Mouse (Mus musculus) Patski (cell line): ENCODE measurements around the gene Tle6. TPM values are rescaled to one million over a fixed set of nuclear protein-coding genes. Genes with fewer than 3 reads are reported as not detected.
A peak's percentile ranks its signal among the peaks of the same experiment; 100 is the strongest.

Experiments used
- ATAC-seq: fragments of 100-300 bp; one replicate; pipeline ENCODE4 v1.8.0; 2021
- CTCF ChIA-PET: fragments of 350-600 bp; sonication (Branson Sonifier 250); formaldehyde crosslinking; loops from one replicate; lab custom pipeline; 2022; ENCODE audit warnings: inconsistent platforms; lab: Charles Lee
- POLR2A ChIA-PET: fragments of 350-600 bp; sonication (Branson Sonifier 250); formaldehyde crosslinking; loops from one replicate; lab custom pipeline; 2022; ENCODE audit warnings: antibody characterized with exemption, inconsistent platforms; lab: Charles Lee
- DNase-seq: peaks from one replicate; pipeline ENCODE4 v3.0.0-alpha.2; 2011; ENCODE audit warnings: low read depth, low spot score
- H3K27me3 ChIP-seq: fragments of 371-371 bp; one replicate; pipeline ENCODE4 v1.5.1; 2021
- CTCF ChIP-seq: fragments of 100-300 bp; IDR thresholded peaks from one replicate; pipeline ENCODE4 v1.5.1; 2021
- in situ Hi-C: fragments of 300-500 bp; cut with MboI; formaldehyde crosslinking; loops from 3 replicates; pipeline ENCODE4 v1.11.1; 2018; ENCODE audit warnings: low pct_unique_long_range_greater_than_20kb, mixed read lengths
- polyA plus RNA-seq: library from polyadenylated mRNA; unstranded; gene quantifications from one replicate; pipeline ENCODE4 v1.2.3, GENCODE M21; 2021

Gene Tle6
- polyA plus RNA-seq, 1 experiment from 2014 or later, result 7.5 TPM

DNA sequence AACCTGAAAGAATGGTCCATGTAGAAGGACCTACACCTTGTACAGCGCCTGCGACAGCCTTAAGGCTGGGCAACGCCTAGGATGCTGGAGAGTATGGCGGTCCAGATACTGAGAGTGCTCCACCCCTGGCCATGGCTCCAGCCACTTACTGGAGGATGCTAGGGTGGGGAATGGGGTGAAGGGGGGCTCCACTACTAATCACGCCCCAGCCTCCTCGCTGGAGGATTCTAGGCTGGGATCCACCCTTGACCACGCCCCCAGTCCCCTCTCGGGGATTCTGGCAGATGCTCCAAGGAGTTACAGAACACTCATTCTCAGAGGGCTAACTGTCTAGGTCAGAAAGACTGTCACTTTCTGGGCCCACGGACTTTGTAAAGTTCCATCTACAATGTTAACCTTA, 27.9 kb downstream of the Tle6 start:
- DNase-seq, result no peak
- TF ChIP-seq CTCF, result no peak
- POLR2A ChIA-PET, result interaction anchor here (1.7 to 3.3 kb wide), 2 partner anchors 9 to 12 kb away, joined by 4 to 24 read pairs; partner anchors contain the start of gene Aes
- no peaks in the 10 kb centered on the region for H3K27me3 ChIP-seq
- no peak for ATAC-seq
- in situ Hi-C loops, result no loop called here
- CTCF ChIA-PET, result interaction anchor here (0.7 to 2.8 kb wide), 4 partner anchors 9 to 54 kb away, joined by 3 to 16 read pairs (median 4); partner anchors contain the start of gene BC025920

DNA sequence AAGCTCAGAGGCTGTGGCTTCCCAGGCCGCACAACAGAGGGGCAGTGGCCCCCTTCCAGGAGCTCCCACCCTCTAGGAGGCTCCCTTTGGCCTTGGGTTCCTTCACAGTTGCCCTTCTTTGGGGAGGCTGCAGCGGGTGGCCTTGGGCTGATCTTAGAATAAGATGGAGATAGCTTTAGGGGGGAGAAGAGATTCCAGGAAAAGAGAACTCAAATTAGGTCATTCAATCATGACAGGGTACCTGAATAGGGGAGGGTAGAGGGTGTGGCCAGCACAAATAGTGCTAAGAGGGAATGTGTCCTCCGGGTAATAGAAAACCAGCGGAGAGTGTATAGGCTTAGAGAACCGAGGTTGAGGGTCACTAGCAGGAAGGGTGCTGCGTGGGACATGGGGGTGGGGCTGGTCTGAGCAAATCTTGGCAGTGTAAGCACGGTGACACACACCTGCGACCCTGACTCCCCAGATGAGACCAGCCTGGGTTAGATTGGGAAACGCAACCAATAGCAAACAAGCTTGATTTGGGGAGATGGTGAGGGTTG, 28.7 kb downstream of the Tle6 start:
- no peak for DNase-seq
- no peak for ATAC-seq

DNA sequence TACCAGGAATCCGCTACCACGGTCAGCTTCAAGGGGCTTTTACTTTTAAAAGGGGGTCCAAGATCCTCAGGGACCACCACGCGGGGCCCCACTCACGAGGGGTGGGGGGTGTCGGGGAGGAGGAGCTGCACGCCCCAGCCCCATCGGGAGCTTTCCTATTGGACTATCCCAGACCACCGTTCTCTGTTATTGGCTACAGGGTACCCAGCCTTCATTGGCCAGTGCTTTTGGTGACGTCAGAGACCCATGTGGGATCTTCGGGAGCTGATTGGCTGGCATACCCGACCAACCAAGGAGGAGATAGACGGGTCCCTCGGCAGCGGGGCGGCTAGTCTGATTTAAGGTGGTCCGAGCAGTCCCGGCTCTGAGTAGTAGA, 29.4 kb downstream of the Tle6 start:
- in situ Hi-C loops, result no loop called here
- TF ChIP-seq CTCF, result no peak

More for the DNA sequence above, 28.7 kb downstream of the Tle6 start:
- no peak for TF ChIP-seq CTCF
- H3K27me3 ChIP-seq, result no peaks in the 10 kb centered on the region
- in situ Hi-C loops, result no loop called here
- ChIA-PET CTCF (interaction anchor here (0.9 to 3.6 kb wide), 4 partner anchors 10 to 33 kb away, joined by 3 to 22 read pairs (median 12); partner anchors contain the start of gene BC025920), POLR2A (interaction anchor here (1.7 to 3.3 kb wide), 3 partner anchors 8 to 25 kb away, joined by 4 to 24 read pairs (median 10); partner anchors contain the start of gene Aes)

DNA sequence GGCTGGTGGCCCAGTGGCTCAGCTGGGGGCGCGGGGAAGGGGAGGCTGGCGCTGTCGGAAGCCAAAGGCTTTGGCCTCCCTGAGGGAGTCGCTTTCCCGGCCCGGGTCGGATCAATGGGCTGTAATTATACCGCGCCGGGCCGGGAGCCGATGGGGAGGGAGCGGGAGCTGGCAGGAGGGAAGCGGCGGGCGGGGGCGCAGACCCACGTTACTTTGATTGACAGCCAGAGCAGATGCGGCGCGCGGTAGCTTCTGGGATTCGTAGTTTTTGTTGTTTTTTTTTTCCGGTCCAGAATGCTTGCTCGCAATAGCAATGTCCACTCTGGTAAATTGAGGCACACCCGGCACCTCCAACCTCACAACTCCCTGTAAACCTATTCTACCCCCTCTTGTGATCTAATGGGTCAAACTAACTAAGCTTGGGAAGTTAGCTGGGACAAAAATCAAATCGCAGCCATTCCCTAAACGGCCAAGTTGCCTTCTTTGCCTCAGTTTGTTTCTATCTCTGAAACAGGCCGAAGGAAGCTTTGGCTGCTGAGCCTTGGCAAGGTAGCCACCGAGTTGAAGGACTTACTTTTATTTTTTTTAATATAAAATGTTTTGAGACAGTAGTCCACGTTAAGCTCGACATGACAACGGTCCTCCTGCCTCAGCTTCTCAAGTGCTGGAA, 29.9 kb downstream of the Tle6 start:
- no peaks in the 10 kb centered on the region for H3K27me3 ChIP-seq
- ATAC-seq (peak; percentile 32), DNase-seq (peak; percentile 77)
- ChIA-PET CTCF (interaction anchor here (0.9 to 3.6 kb wide), 6 partner anchors 9 to 34 kb away, joined by 3 to 22 read pairs (median 6); partner anchors contain the start of gene BC025920), POLR2A (interaction anchor here (0.6 to 3.3 kb wide), 5 partner anchors 10 to 33 kb away, joined by 3 to 24 read pairs (median 6); partner anchors contain the start of genes Aes and Gna11)
- in situ Hi-C loops, result no loop called here
- no peak for TF ChIP-seq CTCF

More for the DNA sequence above, 29.4 kb downstream of the Tle6 start:
- DNase-seq (peak; percentile 95), ATAC-seq (peak; percentile 91)
- POLR2A ChIA-PET, result interaction anchor here (0.9 to 3.3 kb wide), 4 partner anchors 11 to 33 kb away, joined by 3 to 24 read pairs (median 7); partner anchors contain the start of gene Aes
- CTCF ChIA-PET, result interaction anchor here (0.9 to 3.6 kb wide), 5 partner anchors 9 to 34 kb away, joined by 3 to 22 read pairs (median 8); partner anchors contain the start of gene BC025920
- H3K27me3 ChIP-seq, result no peaks in the 10 kb centered on the region

DNA sequence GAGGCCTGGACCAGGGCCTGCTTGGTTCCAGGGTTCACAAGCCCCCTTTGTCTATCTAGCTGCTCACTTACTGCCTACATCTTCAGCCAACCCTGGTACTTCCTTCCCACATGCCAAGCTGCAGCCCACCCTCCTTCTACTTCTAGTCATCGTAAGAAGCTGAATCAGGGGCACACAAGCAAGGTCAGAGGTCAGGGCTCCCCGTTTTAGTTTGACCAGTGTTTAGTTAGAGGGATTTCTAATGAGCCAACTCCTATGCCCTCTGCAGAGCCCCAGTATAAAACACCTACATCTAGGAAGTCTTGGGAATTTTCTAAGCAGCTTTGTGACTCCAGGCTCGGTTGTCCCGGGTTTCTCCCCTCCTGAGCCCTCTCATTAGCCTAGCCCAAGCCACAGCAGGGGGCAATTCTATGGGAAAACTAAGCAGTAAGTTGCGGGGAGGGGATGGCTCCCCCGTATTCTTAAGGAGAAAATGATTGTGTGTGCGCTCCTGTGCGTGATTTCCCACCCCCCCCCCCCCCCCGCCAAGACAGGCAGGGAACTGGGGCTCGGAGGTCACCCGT, 30.6 kb downstream of the Tle6 start:
- ChIA-PET POLR2A (interaction anchor here (0.6 to 3.3 kb wide), 4 partner anchors 9 to 27 kb away, joined by 3 to 24 read pairs (median 8); partner anchors contain the start of genes Aes and Gna11), CTCF (interaction anchor here (1.3 to 3.6 kb wide), 3 partner anchors 8 to 18 kb away, joined by 3 to 22 read pairs (median 8); no protein-coding TSS in a partner anchor)
- peak; percentile 13 for ATAC-seq
- in situ Hi-C loops, result no loop called here
- TF ChIP-seq CTCF, result no peak
- peak; percentile 42 for DNase-seq
- no peaks in the 10 kb centered on the region for H3K27me3 ChIP-seq

DNA sequence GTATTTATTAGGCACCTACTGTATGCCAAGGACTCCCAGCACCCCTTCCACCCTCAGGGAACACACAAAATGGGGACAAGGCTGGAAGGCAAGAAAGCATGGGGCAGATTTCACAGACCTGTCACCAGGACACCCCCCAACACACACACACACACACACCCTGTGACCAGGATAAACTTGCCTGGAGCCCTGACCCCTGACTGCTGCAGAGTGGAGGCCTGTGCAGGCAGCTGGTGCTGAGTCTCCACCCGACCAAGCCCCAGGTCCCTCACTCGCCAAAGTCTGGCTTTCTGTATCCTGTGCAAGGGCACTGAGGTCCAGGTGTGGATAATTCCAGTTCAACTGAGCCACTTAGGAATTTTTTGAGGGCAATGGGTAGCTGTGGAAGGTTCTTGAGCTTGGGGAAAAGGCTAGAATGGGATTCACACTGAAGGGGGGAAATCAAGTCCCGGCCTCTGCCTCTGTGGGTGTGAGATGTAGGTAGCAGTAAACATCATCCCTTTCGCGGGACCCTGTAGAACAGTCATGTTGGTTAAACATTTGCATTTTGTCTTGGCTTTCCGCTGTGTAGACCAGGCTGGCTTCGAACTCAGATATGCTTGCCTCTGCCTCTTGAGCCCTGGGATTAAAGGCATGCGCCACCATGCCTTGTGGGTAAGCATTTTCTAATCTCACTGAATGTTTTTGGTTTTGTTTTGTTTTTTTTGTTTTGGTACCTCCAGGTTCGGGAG, 31.2 kb downstream of the Tle6 start:
- ChIA-PET POLR2A (interaction anchor here (3.3 kb wide), 1 partner anchor 9 kb away, joined by 24 read pairs; the partner anchor contains the start of gene Aes), CTCF (interaction anchor here (1.3 to 3.6 kb wide), 2 partner anchors 10 to 17 kb away, joined by 3 to 22 read pairs; no protein-coding TSS in a partner anchor)
- no peaks in the 10 kb centered on the region for H3K27me3 ChIP-seq
- ATAC-seq (no peak), DNase-seq (no peak)
- in situ Hi-C loops, result no loop called here
- TF ChIP-seq CTCF, result no peak

DNA sequence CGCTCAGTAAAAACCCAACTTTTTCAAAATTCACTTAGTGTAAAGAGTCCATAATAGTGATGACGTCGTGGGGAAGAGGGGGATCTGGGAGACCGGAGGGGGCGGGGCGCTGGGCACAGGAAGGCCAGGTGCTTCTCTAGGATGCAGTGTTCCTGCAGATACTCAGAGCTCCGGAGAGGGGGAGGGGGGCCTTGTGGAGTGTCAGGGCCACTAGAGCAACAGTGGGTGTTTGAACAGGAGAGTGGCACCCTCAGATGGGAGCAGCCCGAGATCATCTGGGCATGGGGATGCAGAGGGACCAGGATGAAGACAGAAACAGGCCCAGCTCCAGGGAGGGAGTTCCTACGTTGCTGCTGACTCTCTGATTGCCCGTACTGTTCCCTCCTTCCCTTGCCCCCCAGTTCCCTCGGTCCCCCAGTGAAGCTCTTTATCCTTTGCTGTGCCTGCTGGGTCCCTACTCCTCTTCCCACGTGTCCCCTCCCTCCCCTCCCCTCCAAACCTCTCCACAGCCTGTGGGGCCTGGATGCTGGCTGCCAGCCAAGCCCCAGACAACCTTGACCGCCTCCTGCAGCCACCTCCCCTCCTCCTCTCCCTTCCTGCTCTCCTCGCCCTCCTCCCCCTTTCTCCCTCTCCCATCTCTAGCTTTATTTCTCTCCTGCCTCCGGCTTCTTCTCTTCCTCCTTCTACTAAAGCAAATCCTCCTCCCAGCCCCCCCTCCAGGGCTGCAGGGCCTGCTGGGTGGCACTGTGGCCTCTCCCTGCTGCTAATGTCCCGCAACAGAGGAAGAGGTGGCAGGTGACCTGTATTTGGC, 32.3 kb downstream of the Tle6 start:
- ChIA-PET POLR2A (interaction anchor here (0.6 to 0.7 kb wide), 2 partner anchors 9 to 13 kb away, joined by 3 read pairs; no protein-coding TSS in a partner anchor), CTCF (interaction anchor here (0.7 kb wide), 1 partner anchor 18 kb away, joined by 3 read pairs; no protein-coding TSS in a partner anchor)
- in situ Hi-C loops, result no loop called here
- no peaks in the 10 kb centered on the region for H3K27me3 ChIP-seq
- no peak for TF ChIP-seq CTCF
- DNase-seq, result no peak
- no peak for ATAC-seq

DNA sequence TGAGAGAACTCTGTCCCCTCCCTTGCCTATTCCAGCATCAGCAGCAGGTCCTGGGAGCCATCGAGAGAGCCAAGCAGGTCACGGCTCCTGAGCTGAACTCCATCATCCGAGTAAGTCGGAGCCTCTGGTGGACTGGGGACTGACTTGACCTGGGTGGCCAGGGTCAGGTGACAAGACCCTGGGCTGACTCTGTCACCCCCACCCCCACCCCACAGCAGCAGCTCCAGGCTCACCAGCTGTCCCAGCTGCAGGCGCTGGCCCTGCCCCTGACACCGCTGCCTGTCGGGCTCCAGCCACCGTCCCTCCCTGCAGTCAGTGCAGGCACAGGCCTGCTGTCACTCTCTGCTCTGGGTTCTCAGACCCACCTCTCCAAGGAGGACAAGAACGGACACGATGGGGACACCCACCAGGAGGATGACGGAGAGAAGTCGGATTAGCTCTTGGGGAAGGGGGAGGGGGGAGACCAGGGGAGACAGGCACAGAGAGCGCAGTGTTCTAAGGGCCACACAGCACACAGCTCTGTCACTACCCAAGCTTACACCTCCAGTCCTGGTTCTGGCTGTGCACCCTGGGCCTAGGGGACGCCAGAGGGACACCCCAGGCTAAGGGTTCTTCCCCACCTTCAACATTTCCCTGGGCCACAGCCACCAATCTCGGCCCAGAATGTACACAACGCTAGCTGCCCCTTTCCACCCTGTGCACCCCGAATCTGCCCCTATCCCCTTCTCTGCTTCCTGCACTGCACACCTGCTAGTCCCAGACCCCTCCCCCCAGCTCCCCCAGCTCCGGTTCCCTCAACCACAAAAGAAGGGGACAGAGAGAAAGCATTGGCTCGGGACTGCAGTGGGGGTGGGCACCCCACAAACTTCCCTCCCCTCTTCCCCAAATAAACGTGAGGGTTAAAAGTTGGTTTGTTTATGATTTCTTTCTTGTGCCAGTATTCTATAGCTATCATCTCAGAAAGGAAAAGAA, 35.3 kb downstream of the Tle6 start:
- in situ Hi-C loops, result no loop called here
- ATAC-seq, result no peak
- no peak for DNase-seq
- POLR2A ChIA-PET, result interaction anchor here (2.5 kb wide), 1 partner anchor 40 kb away, joined by 7 read pairs; no protein-coding TSS in a partner anchor
- TF ChIP-seq CTCF, result no peak
- no peaks in the 10 kb centered on the region for H3K27me3 ChIP-seq
- CTCF ChIA-PET, result interaction anchor here (0.9 to 5.7 kb wide), 4 partner anchors 9 to 46 kb away, joined by 3 to 48 read pairs (median 3); partner anchors contain the start of gene Tle2
